Comparison of ENCODE assay signal across 20 mouse cellular contexts in the genomic region with DNA sequence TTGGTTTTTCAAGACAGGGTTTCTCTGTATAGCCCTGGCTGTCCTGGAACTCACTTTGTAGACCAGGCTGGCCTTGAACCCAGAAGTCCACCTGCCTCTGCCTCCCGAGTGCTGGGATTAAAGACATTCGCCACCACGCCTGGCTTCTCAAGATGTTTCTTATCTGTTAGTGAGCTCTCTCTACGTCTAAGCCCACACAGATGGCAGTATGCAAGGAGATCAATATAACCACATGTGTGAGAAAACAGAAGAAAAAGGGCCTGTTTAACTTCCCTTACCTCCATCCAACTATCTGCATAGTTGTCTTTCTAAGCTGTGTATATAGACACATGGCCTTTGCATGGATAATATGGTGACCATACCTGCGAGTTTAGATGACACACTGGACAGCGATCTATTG. TPM values are rescaled to one million over a fixed set of nuclear protein-coding genes. Genes with fewer than 3 reads are reported as not detected.
A peak's percentile ranks its signal among the peaks of the same experiment; 100 is the strongest.
DNase-seq lines count a peak whose midpoint lies in the region; ATAC-seq and TF ChIP-seq lines count a peak whose summit lies in the region.
"Had no signal": no experiment of that assay in that cellular context is flagged by ENCODE, and none has a peak within 500 bp of the region (broad histone marks: within the 10 kb centered on the region; RNA-seq: fewer than 3 reads in every experiment).

No protein-coding gene starts in this region.

- ATAC-seq in heart, postnatal 0 days (ENCODE audit: insufficient read depth, low read depth), result no peak

- H3K9me3 ChIP-seq in heart, postnatal 0 days (replicated peaks; ENCODE audit: control insufficient read depth, low read length), result no peaks in the 10 kb centered on the region
- H3K9me3 ChIP-seq: forebrain, embryonic 12.5 days; G1E; hindbrain, embryonic 13.5 days; midbrain, embryonic 10.5 days; neural tube, embryonic 13.5 days had no signal

- no peaks in the 10 kb centered on the region for H3K36me3 ChIP-seq in heart, postnatal 0 days (replicated peaks; ENCODE audit: control insufficient read depth, insufficient read depth, low read length)
- H3K36me3 ChIP-seq in thymus, adult 2 months (ENCODE audit: control insufficient read depth, insufficient read depth, low read length), result no peaks in the 10 kb centered on the region
- H3K36me3 ChIP-seq: forebrain, embryonic 12.5 days; G1E; hindbrain, embryonic 13.5 days; midbrain, embryonic 10.5 days; neural tube, embryonic 13.5 days had no signal

- no peak overlapping the region for H3K4me3 ChIP-seq in heart, postnatal 0 days (ENCODE audit: low read depth, low read length)
- no peak overlapping the region for H3K4me3 ChIP-seq in thymus, adult 2 months (ENCODE audit: control insufficient read depth, insufficient read depth, low read length)
- H3K4me3 ChIP-seq: forebrain, embryonic 12.5 days; hindbrain, embryonic 13.5 days; midbrain, embryonic 10.5 days; neural tube, embryonic 13.5 days had no signal

- no peak overlapping the region for H3K9ac ChIP-seq in heart, postnatal 0 days (replicated peaks; ENCODE audit: low read depth, low read length)
- H3K9ac ChIP-seq: forebrain, embryonic 12.5 days; hindbrain, embryonic 13.5 days; neural tube, embryonic 13.5 days had no signal

- peaks cover 19% of the 10 kb centered on the region for H3K4me1 ChIP-seq in heart, postnatal 0 days (ENCODE audit: control insufficient read depth, insufficient read depth)
- peaks cover 53% of the 10 kb centered on the region for H3K4me1 ChIP-seq in thymus, adult 2 months (replicated peaks; ENCODE audit: control insufficient read depth, insufficient read depth, low read length)

- no peak overlapping the region for H3K4me2 ChIP-seq in heart, postnatal 0 days (ENCODE audit: low read depth, low read length)
- H3K4me2 ChIP-seq: forebrain, embryonic 12.5 days; hindbrain, embryonic 13.5 days; neural tube, embryonic 13.5 days had no signal

- no peak for TF ChIP-seq EP300 in heart, postnatal 0 days (IDR thresholded peaks at IDR 0.05; ENCODE audit: low read depth)

- 91% methylated on average over 6 of the region's 6 CpGs for whole genome bisulfite sequencing in heart, postnatal 0 days
- 34% methylated on average over 6 of the region's 6 CpGs for WGBS in thymus, adult 2 months

- no peak for TF ChIP-seq CTCF in heart, postnatal 0 days (IDR thresholded peaks at IDR 0.05; ENCODE audit: low read depth)
- no peak for TF ChIP-seq CTCF in thymus, adult 2 months (IDR thresholded peaks at IDR 0.05; ENCODE audit: borderline replicate concordance, control insufficient read depth, extremely low read depth, insufficient read depth, low read length, poor library complexity)

- TF ChIP-seq POLR2A in thymus, adult 2 months (IDR thresholded peaks at IDR 0.05; ENCODE audit: control insufficient read depth, extremely low read depth, insufficient read depth, low read length, poor library complexity), result no peak

- no peaks in the 10 kb centered on the region for H3K27me3 ChIP-seq in heart, postnatal 0 days (ENCODE audit: control insufficient read depth, insufficient read depth, low read length)
- H3K27me3 ChIP-seq in thymus, adult 2 months (ENCODE audit: control insufficient read depth, insufficient read depth, low read length), result no peaks in the 10 kb centered on the region
- H3K27me3 ChIP-seq: neural tube, embryonic 13.5 days had no signal

- no peak for DNase-seq in heart, postnatal 0 days (ENCODE audit: low spot score)
- no peak for DNase-seq in heart, adult 11 months
- DNase-seq in CD4-positive helper T cell, adult 2 months (ENCODE audit: low read depth, low spot score), result peak; percentile 55
- peak; percentile 41 for DNase-seq in T-cell, adult 2 months (ENCODE audit: low spot score)
- DNase-seq in thymus, adult 2 months, result no peak
- no peak for DNase-seq in cerebellum, postnatal 10 days
- no peak for DNase-seq in ovary, postnatal 36 days (ENCODE audit: low spot score)
- DNase-seq: adrenal gland, adult 2 months; cerebellum, adult 11-12 months; cerebellum, postnatal 36 days; gastrocnemius, postnatal 25 days; left cerebral cortex, postnatal 4 days; right cerebral cortex, postnatal 25 days had no signal

- H3K27ac ChIP-seq in heart, postnatal 0 days (ENCODE audit: low read depth), result peak overlapping the region; percentile 31
- H3K27ac ChIP-seq in thymus, adult 2 months (ENCODE audit: control insufficient read depth, insufficient read depth, low read length), result peak overlapping the region; percentile 48
- H3K27ac ChIP-seq: forebrain, embryonic 12.5 days; hindbrain, embryonic 13.5 days; midbrain, embryonic 10.5 days; neural tube, embryonic 13.5 days had no signal

RNA-seq across cellular contexts. Expression of gene Csrp1, which starts 5.5 kb away (rescaled TPM):
- 529 and 840 TPM in 2 replicates for total RNA-seq in heart, postnatal 0 days (2014; rRNA removed; ENCODE audit: low replicate concordance)
- 128 and 145 TPM in 2 replicates for polyA plus RNA-seq in heart, postnatal 0 days (2015; fragmentation: Nextera tagmentation; extraction: Ambion mirVana)
- 333 and 390 TPM in 2 replicates for polyA plus RNA-seq in thymus, adult 2 months (2012; rRNA removed)

RNA-seq across cellular contexts. Expression of gene Phlda3, which starts 40.6 kb away (rescaled TPM):
- 87.5 and 130 TPM in 2 replicates for total RNA-seq in heart, postnatal 0 days (2014; rRNA removed; ENCODE audit: low replicate concordance)
- polyA plus RNA-seq in heart, postnatal 0 days (2015; fragmentation: Nextera tagmentation; extraction: Ambion mirVana), result 65.5 and 67.2 TPM in 2 replicates
- polyA plus RNA-seq in thymus, adult 2 months (2012; rRNA removed), result 62.1 and 67.6 TPM in 2 replicates

RNA-seq across cellular contexts. Expression of gene Tnni1, which starts 53.9 kb away (rescaled TPM):
- total RNA-seq in heart, postnatal 0 days (2014; rRNA removed; ENCODE audit: low replicate concordance), result 4,186 and 4,592 TPM in 2 replicates
- polyA plus RNA-seq in heart, postnatal 0 days (2015; fragmentation: Nextera tagmentation; extraction: Ambion mirVana), result 4,392 and 4,399 TPM in 2 replicates
- 2.1 and 2.2 TPM in 2 replicates for polyA plus RNA-seq in thymus, adult 2 months (2012; rRNA removed)
- total RNA-seq: adrenal gland, adult 2 months; left cerebral cortex, postnatal 4 days; monocyte, adult 5-6 weeks had no signal
- polyA plus RNA-seq: liver, adult 2 months had no signal

Comparison
In these comparisons a context has a peak if more than half of its experiments do, and no peak if none do; other contexts are left out.
1. DNase-seq: peak in CD4-positive helper T cell, adult 2 months (single experiment) and T-cell, adult 2 months (single experiment); none in heart, postnatal 0 days (single experiment), heart, adult 11 months (single experiment), thymus, adult 2 months (single experiment), cerebellum, postnatal 10 days (0 of 2) and ovary, postnatal 36 days (single experiment).
2. RNA of gene Tnni1, which starts 53.9 kb away (polyA plus RNA-seq): 4,392 to 4,399 TPM in heart, postnatal 0 days; 2.1 to 2.2 TPM in thymus, adult 2 months; every median in the first group is over 1,000 times any median in the second.